Mouse (Mus musculus) ovary, postnatal 14 days (tissue): ENCODE results near the gene Slc43a1.
A peak's percentile ranks its signal among the peaks of the same experiment; 100 is the strongest.

Experiments
- DNase-seq: peaks from one replicate; pipeline ENCODE4 v3.0.0; 2022; ENCODE audit warnings: low spot score

The Slc43a1 gene

DNA sequence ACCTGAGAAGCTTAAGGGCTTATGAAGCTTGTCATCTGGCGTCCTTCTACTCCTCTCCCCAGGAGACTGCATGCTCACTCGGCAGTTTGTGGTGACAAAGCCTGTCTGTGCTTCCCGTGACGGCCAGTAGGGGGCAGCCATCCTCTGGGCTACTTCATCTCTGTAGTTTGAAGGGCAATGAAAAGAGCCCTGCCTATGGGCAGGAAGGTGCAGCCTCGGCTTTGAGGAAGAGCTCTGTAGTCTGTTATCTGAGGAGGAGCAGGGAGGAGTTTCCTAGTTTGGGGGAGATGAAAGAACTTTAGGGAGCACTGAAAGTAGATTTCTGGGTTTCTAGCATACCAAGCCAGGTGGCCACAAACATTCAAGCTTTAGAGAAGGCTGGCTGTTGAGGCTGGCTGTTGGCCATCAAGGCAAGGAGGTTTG, 29.9 kb downstream of the Slc43a1 start:
- DNase-seq, result peak; percentile 59

DNA sequence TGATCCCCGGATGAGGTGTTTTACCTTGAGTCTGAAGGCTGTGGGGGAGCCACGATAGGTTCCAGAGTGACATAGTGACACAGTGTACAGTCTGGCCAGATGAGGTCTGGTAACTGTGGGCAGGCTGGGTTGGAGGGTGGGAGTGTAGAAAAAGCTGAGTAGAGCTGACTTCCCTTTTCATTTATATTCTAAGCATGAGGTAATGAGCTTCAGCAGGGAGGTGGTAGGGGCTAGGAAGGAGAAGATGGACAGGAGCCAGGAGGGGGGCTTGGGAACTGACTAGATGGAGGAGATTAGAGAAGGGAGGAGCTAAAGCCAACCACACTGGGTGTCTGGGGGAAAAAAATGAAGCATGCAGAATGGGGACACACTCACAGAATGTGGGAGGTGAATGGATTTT, 30.3 kb downstream of the Slc43a1 start:
- no peak for DNase-seq

DNA sequence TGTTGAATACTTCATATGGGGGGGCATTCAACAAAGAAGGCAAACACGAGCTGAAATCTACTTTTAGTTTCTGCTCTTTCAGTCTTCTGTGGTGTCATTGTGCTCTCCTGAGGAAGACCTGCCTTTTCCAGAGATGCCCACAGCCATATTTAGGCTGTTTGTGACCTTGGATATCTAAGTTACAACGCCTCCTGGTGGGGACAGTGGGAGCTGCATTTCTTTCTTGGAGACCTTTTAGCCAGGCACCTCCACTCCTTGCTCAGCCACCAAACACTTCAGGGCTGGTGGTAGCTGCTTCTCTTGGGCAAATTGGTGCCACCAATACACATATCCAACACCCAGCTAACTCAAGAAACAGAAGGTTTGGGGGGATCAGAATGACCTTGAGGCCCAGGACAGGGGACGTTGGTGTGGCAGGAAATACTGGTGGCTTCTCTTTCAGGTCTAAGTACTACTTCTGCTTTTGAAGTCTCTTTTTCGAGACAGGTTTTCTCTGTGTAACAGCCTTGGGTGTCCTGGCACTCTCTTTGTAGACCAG, 32.0 kb downstream of the Slc43a1 start:
- DNase-seq, result no peak

DNA sequence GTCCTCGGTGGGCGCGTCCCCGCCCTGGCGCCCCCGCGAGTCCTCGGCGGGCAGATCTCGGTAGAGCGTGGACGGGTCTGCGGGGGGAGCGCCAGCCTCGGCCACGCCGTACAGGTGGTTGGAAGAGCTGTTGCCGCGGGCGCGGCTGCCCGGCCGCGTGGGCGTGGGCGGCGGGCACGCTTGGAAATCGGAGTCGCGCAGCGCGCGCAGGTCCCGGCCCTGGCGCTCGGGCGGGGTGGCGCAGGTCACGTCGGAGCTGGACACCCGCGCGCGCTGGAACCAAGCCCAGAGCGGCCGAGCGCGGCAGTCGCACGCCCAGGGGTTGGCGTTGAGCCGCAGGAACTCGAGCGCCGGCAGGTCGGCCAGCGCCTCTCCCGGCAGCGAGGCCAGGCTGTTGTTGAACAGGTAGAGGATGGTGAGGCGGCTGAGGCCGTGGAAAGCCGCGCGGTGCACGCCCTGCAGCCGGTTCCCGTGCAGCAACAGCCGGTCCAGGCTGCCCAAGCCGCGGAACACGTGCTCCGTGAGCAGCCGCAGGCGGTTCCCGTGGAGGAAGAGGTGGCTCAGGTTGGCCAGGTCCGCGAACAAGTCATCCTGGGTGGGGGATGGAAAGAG, 33.6 kb downstream of the Slc43a1 start:
- DNase-seq, result peak; percentile 34

DNA sequence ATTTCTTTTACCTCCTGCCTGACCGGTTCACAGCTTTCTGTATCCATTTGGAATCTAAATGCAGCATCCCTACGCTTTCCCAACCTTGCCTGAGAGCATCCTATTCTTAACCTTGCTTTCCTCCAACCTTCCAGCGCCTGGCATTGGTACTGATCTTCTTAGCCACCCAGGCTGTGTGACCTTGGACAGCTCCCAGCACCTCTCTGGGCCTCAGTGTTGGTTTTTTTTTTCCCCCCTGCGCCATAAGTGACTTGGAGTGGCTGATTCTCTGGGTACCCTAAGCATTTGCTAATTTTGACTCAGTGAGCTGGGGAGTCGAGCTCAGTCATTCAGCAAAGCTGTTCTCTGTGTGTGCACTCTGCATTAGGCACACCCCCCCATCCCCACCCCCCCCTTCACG, 37.2 kb downstream of the Slc43a1 start:
- no peak for DNase-seq

DNA sequence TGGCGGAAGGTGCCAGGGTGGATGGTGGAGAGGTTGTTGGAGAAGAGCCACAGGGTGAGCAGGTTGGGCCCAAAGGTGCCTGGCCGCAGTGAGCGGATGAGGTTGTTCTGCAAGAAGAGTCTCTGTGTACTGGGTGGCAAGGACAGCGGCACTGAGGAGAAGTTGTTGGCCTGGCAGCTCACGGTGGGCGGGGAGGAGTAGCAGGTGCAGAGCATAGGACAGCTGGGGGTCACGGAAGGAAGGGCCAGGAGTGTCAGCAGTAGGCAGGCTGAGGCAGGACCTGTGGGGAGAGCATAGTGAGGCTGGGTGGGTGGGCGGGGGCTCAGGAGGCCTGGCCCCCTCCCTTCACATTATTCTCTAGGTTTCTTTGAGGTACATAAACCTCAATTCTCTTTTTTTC, 41.9 kb downstream of the Slc43a1 start:
- no peak for DNase-seq

DNA sequence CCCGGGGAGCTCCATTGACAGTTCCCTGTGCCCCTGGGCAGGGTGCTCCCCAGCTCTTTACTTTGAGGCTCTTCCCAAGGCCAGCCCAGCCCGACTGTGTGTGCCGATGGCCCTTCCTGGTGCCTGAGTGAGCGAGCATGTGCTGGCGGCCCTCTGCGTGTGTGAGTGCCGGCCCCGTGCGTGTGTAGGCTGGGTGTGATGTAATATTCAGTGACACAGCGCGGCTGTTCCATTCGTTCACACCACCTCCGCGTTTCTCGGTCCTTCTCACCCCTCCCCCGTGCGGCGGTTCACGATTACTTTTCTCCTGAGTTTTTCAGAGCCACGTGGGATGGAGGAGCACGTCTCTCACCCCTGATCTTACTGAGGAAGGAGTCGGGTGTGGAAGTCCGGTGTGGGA, 44.0 kb downstream of the Slc43a1 start:
- DNase-seq, result no peak

DNA sequence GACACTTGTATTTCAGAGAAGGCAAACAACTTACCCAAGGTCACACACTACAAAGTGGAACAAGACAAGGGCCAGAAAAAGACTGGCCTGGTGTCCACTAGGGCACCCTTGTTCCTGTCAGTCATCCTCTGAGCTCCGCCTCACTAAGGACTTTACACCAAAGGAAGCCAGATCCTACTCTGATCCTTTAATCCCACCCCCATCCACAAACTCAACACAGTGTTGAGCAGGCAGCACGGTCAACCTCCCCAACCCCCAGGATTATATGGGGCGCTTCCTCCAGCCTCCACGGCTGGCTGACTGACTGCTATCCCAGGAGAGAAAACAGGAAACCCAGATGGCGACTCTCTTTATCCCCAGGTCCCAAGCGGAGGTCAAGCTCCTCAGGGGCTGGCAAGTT, 44.4 kb downstream of the Slc43a1 start:
- no peak for DNase-seq

DNA sequence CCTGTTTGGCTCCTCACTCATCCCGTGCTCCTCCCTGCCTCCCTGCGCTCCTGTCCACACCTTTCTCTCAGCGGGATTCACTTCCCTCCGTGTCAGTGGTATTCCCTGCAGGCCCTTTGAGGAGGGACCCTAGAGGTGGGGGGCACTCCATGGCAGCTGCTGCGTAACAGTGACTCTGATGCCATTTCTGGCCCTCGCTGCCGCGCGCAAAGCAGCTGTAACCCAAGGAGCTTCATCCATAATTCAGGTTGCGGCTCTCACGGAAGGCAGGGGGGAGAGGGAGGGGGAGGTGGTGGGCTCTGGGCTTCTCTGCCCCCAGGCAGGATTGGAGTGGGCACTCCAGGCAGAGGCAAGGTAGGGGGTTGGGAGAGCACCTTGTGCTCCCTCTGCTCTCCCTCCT, 44.9 kb downstream of the Slc43a1 start:
- no peak for DNase-seq

DNA sequence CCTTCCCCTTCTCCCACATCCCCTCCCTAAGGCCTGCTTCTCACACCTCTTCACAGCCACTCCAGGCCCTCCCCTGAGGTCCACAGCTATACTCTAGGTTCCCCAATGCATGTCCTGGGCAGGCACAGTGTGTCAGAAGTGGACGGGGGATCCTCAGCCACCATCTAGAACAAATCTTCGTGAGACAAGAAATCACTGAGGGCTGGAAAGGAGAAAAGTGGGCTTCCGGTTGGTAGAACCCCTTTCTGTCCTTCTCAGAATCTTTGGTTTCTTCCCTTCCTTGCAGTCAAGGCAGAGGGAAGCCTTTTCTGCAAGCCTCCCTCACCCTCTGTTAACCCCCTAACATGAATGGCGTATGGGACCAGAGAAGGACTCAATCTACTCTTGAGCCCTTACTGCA, 45.3 kb downstream of the Slc43a1 start:
- no peak for DNase-seq

DNA sequence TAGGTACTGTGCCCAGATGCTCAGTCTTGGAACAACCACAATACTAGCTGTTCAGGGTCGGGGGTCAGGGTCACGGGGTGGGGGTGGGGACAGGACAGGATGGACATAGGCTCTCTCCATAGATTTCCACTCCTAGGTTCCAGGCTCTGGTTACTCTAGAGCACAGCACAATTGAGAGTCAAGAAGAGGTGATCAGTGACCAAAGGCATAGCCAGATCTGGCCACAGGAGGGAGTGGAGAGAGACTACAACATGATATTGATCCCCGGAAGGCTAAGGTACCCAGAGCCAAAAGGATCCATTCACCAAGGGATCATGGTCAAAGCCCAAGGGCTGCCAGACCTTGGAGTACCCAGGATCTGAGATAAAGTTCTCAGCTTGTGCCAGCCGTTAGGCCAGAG, 46.0 kb downstream of the Slc43a1 start:
- no peak for DNase-seq

DNA sequence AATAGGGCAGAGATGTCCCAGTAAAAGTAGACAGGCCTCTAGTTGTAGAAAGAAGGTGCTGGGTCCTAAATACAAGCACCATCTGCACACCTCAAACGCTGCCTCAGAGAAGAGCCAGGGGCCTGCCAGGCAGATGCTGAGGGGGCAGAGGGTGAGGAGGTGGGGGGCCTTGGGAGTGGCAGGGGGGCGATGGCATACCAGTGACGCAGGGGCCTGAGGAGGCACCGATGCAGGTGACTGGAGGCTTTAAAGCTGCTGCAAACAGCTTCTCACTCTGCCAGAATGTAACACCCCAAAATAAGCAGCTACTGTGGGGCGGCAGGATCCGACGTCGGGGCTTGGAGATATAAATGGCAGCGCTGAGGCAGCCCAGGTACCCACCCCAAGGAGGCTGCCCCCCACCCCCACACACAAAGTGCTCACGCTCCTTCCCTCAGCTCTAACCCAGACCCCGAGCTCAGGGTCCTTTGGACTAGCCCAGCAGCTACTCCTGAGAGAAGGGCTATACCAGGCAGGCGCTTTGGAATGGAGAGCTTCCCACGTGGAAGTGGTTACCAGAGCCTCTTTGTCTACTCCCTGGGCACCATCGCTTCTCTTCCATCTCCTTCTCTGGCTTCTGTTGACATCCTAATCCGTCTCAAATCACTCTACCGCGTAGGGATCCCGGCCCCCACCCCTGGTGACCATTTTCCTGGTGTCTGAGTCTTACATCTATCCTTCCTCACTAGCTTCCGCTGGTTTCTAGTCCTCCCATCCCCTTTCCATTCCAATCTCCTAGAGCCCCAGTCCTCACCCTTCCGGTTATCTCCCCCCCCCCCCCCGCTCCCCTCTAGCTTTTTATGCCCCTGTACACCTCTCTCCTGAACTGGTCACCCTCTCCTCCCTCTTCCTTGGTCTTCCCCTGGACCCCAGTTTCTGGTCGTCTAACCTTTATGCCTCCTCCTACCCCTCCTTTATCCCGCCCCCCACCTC, 46.7 kb downstream of the Slc43a1 start:
- no peak for DNase-seq

DNA sequence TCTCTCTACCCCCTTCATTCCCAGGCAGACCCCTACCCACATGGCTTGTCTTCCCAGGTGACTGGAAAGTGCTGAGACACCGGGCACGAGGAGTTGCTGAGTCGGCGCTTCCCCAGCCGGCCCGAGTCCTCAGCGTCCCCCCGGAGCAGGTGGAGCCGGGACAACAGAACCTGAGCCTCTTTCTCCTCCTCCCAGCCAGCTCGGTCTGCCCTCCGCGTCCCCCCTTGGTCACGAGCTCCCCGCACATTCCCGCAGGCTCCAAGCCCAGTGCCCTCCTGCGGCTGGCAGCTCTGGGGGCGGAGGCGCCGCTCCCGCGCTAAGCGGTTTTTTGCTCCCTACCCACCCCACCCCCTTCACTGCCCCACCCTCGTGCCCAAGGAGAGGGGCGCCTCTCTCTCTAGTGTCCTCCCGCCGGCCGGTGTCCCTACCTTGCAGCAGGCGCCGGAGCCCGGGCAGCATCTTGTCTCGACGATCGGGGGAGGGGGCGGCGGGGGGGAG, 47.6 kb downstream of the Slc43a1 start, which contains the start of gene Rtn4rl2:
Gene Rtn4rl2, minus strand, starts transcription at position 477 of the 498 bp plus-strand sequence.
- no peak for DNase-seq

DNA sequence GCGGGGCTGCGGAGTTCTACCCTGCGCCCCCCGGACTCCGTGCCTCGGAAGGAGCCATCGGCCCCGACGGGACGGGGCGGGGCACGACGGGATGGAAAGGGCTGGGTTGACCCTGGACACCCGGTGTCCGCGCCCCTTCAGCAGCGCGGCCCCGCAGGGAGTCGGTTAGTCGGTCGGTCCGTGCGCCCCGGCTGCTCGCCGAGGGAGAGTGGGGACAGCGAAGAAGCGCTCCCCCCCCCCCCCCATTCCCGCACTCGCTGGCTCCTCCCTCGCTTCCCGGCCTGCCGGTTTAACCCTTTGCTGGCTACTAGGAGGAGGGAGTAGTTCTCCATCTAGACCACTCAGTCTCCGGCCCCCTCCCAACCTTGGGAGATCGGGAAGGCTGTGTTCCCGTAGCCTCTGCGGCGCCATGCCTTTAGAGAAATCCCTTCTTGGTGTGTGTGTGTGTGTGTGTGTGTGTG, 48.2 kb downstream of the Slc43a1 start:
- no peak for DNase-seq

DNA sequence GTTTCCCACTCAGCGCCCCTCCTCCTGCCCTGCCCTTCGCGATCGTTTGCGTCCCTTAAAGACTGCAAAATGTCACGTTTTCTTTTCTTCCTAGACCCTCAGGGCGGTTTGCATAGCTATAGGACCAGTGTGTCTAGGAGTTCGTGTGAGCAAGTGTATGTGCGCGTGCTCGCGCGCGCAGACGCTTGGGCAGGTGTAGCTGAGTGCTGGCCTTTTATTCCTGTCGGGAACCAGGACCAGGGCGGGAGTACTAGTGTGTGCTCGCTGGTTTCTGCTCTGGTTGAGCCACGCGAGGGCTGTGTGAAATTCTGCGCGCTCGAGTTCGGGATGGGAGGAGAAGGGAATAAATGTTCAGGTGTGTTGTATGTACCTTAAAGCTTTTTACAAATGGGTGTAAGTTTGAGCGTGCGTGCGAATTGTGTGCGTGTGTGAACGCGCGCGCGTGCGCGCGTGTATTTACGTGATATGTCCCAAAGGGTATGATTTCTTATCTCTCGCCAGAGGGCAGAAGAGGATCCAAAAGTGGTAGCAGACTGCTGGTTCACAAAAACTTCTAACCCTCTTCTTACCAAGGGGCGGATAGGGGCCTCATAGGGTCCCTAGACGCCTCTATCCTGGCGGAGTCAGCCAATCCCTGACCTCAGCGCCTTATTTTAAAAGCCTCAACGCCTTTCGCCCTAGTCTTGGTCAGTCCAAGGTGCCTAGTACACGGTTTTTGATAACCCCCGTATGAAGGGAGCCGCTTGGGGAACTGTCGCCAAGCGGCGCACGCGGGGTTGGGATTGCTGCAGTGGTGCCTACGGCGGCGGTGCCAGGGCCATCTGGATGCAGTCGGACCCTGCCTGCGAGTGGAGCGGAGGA, 49.0 kb downstream of the Slc43a1 start:
- DNase-seq, result no peak

DNA sequence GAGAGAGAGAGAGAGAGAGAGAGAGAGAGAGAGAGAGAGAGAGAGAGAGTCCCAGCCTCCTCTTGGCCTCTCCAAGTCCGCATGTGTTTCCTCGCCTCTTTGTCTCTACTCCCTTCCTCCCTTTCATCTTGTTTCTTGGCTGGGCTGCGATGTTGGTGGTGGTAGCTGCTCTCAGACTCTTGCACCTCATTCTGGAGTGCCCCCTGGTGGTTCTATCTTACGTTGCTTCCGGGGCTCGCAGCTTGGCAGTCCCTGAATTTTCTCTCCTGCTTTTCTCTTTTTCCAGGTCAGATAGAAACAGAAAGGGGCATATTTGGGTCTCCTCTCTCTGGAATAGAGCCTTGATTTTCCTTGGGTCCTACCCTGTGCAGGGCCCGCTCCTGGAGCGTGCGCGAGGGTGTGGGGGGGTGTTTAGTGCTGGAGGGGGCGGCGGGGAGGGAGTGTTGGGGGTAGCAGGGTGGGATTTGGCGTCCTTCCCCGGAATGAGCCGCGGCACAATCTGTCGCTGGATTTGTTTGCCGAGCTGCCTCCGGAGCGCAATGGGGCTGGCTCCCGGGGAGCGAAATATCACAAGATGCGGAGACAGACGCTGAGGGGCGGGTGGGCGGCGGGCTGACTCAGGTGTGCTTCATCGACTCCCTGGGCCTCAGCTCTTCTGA, 50.1 kb downstream of the Slc43a1 start:
- peak; percentile 69 for DNase-seq

DNA sequence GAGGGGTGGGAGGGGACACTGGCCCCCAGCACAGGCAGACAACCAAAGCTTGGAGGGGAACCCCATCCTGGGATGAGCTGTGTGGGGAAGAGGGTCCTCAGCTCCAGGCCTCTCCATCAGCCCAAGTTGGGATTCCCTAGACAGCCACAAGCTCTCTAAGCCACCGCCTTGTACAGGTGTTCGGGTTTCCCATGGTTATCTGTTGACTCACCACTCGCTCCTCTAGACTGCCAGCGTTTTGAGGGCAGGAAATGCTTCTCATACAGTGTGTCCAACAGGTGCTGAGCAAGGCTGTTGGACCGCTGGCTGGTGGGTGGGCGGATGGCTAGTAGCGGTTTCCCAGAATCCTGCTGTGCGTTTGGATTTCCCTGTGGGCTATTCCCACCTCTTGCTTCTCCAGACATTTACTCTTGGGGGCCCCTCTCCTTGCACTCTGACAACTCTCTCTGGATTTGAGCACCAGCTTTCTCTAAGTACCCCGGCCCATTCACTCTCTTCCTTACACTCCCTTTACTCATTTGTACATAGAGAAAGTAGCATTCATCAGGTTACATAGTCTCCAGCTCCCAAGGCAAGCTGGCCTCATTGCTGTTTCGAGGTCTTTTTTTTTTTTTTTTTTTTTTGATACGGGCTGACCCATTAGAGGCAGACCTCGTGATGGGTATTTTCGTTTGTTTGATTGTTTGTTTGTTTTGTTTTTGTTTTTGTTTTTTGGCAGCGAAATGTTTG, 50.8 kb downstream of the Slc43a1 start:
- DNase-seq, result no peak

DNA sequence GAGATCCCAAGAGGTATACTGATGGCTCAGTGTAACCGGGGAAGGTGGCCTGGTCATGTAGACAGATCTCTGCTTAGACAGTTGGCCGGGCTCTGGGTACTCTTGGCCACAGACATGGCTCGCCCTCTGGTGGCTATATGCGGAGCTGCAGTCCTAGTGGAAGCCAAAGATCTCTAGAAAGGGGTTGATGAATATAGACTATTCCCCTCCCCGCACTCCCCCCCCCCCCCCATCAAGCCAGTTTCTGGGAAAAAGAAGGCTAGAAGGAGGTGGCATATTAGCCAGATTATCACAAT, 51.3 kb downstream of the Slc43a1 start:
- DNase-seq, result peak; percentile 75

DNA sequence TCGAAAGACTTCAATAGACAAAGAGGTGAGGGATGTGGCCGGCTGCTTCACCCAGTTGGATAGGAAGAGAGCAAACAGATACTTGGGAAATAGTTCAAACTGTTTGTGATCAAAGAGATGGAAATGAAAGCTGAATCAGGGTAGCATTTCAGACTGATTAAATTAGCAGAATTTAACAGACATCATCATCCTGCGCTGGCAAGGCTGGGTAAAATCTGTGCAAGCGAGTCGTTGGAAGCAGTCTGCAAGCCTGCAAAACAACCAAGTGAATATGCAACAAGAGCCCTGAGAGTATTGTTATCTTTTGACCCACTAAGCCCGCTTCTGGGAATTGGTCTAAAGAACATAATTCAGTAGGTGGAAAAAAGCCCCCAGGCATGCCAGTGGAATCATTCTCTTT, 54.7 kb downstream of the Slc43a1 start:
- DNase-seq, result no peak

DNA sequence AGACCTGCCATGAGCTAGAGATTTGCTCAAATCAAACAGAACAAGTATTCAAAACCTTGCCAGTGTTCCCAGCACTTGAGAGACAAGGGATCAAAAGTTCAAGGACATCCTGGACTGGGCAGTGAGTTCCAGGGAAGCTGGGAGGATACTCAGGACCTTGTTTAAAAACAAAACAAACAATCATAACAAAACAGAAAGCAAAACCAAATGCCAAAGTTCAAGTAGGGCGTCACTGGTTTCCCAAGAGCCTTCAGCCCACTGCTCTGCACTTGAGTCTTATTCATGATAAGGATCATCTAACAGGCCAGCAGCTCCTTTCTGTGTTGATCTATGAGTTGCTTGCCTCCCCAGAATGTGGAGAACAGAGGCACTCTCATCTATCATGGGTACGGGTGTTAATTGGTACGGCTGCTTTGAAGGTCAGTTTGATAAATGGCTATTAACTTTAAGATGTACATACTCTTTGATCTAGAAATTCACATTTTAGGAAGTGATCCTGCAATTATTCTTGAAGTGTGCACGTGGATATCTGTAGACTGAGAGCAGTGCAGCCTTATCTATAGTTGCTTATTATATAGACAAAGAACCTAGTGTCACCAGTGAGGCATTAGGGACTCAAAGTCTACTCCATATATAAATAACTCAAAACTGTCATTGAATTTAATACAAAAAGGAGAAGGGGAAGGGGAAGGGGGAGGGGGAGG, 57.0 kb downstream of the Slc43a1 start:
- DNase-seq, result no peak
